Mouse (Mus musculus) brain, embryonic 14.5 days (tissue): ENCODE measurements at regions not wholly inside any gene's neighbourhood (a gene's known extent, or its start where the extent isn't known, plus 50 kb on each side); places are given as distances from the start of the nearest gene placed in this dataset.

Experiments
- CTCF ChIP-seq: fragments of 200-500 bp; IDR thresholded peaks from 2 replicates; pipeline ENCODE4 v1.5.1; 2012; ENCODE audit warnings: inconsistent platforms, mild to moderate bottlenecking, moderate library complexity, borderline replicate concordance; ENCODE audit not compliant: insufficient read depth, insufficient read length; ENCODE audit errors: extremely low read depth
- POLR2A ChIP-seq: fragments of 200-500 bp; IDR thresholded peaks from 2 replicates; pipeline ENCODE4 v1.6.1; 2012; ENCODE audit warnings: mild to moderate bottlenecking, inconsistent platforms, borderline replicate concordance; ENCODE audit not compliant: poor library complexity, insufficient read depth, insufficient read length, severe bottlenecking; ENCODE audit errors: extremely low read depth

GRCm38 (mm10) chr8:42209989-42210388 lies 793.1 kb upstream of the Frg1 start:
- TF ChIP-seq POLR2A (no peak), CTCF (no peak)
